Mouse (Mus musculus): Measurements from ENCODE around the gene Cul7.

Gene Cul7

DNA sequence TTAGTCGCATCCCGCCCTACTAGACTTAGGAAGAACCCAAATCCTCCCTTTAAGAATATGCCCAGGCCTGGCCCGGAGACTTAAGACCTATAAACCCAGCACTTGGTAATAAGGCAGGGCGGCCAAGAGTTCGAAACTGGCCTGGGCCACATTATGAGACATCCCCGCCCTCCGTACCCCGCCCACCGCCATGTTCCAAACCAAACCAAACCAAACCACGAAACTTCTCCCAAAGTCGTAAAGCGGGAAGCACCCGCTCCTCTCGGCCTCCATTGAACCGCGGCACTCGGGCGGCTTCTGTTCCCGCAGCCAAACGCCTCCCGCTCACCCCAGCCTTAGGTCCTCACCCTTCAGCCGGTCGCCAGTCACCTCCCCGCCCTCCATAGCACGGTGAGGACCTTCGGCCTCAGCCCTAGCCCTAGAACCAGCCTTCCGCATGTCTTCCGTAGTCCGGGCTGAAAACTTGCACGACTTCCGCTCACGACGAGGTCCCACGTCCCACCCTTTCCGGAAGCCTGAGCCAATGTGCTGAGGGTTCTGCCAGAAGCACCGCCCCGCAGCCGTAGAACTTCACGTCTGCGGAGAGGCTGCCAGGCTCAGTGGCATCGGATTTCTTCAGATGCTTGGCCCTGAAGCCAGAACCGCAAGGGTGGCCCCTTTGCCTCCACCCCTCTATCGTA lies 23.9 kb downstream of the Cul7 start, which contains the start of gene Rrp36:
Gene Rrp36 (minus strand): TSS at position 503 of the 680 bp plus-strand sequence.
- DNase-seq: peak; percentile 92 to 93

DNA sequence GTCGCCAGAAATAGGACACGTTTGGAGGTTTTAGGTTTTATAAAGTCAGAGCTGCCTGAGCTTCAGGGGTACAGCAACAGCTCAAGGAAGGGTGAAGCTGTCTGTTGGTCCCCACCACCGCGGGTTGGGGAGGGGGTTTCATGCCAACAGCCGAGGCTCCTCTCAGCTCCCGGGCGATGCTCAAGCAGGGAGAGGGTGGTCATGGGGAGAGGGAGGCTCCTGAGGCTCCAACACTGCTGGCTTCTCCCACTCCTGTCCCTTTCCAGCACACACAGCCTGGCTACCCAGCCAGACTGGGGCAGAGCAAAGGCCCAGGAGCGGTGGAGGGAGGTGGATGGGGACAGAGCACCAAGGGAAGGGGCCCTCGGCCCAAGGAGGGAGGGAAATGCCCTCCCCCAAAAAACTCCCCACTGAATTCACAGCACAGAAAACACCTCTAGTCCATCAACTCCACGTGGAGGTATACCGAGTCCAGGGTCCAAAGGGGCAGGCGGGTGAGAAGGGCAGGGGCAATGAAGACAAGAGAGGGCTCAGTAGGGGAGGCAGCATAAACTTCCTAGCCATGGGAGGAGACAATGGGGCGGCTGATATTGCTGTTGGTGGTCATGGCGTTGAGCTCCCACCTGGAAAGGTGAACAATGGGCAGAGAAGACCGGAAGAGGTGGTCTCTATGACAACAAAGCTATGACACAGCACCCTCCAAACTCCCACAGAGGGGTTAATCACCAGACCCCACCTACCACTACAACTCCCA lies 24.6 kb downstream of the Cul7 start:
- DNase-seq: no peak

DNA sequence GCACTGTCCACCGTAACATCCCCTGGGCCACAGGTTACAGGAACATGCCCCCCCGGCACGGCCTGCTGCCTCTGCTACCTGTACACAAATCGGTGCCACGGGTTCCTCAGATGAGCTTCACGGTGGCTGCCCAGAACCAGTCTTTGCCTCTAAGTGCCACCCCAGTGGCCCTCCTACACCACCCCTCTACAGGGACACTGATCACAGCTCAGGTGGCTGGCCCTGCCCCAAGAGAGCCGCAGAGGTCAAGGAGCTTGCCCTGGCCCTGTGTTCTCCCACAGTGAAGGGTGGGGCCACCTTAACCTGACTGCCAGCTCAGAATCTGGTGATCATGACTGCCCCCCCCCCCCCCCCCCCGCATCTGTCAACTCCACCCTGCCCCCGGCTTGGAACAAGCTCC lies 28.3 kb downstream of the Cul7 start, which contains the start of gene Mea1:
Gene Mea1 (plus strand): TSS at position 378 of the 400 bp plus-strand sequence.
- DNase-seq: peak in 1 of 2 experiments; percentile 28

DNA sequence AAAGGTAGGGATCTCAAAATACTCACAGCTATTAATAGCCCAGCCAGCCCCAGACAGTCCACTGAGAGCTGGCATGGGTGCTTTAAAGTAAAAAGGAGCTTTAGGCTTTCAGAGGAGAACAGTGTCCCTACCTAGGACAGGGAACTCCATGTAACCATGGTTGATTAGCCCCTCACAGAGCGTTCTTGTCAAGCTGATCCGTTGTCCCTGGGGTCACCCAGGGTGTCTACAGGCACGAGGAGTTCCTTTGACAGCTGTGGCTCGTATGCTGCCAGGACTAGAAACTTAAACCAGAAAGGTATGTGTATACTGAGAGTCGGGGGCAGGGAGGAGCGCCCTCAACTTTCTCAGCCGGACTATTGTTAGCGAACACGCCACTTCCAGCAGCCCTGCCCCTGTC lies 28.8 kb downstream of the Cul7 start:
- DNase-seq: no peak

- DNase-seq: peak; percentile 38 to 51
Measured at GRCm38 (mm10) chr17:46679843-46680759, 30.0 kb downstream of the Cul7 start.

DNA sequence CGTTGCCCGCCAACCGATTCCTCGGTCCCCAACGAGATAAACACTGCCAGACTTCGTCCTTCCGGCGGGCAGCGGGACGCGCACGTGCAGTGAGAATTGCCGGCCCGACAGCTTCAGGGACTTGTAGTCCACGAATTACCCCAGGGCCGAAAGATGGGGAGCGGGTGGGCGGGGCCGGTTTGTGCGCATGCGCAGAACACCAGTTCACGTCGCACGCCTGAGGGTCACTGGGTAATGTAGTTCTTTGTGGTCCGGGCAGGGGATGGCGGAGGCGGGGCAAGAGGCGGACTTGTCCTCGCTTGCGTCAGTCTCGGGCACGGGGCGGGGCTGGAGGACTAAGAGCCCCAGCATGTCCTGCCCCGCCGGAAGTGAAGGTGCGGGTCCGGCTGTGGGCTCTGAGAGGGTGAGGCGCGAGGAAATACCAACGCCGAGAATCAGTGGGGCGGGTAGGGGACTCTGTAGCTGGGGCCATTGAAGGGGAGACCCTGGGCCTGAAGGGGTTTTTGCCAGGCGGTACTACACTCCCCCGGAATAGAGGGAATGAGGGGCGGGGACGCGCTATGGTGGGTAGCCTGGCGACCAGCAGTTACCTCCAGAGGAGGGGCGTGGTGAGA lies 30.7 kb downstream of the Cul7 start, which contains the start of gene Klhdc3:
Gene Klhdc3 (minus strand): TSS at position 155 of the 614 bp plus-strand sequence.
- DNase-seq: peak; percentile 98

DNA sequence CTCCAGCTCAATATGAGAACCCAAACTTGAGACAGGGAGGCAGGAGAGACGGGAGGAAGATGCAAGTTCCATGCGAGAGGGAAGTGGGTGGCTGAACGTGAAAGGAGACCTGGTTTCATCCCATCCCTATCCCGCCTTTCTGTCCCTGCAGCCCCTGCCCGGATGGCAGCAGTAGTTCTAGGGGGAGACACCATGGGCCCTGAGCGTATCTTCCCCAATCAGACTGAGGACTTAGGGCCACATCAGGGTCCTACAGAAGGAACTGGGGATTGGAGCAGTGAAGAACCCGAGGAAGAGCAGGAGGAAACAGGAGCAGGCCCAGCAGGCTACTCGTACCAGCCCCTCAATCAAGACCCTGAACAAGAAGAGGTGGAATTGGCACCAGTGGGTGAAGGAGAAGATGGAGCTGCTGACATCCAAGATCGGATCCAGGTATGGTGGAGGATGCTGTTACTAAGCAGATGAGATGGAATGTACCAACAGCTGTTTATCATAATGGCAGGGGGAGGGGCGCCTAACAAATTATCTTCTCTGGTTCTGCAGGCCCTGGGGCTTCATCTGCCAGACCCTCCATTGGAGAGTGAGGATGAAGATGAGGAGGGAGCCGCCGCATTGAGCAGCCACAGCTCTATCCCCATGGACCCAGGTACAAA lies 31.5 kb downstream of the Cul7 start:
- no peak for DNase-seq

GRCm38 (mm10) chr17:46682654-46683389 lies 32.7 kb downstream of the Cul7 start:
- no peak for DNase-seq

GRCm38 (mm10) chr17:46685913-46686312 lies 35.8 kb downstream of the Cul7 start:
- DNase-seq: no peak

- DNase-seq: no peak
Measured at GRCm38 (mm10) chr17:46690665-46691064, 40.5 kb downstream of the Cul7 start.

- no peak for DNase-seq
Measured at GRCm38 (mm10) chr17:46691390-46691789, 41.3 kb downstream of the Cul7 start.

- DNase-seq: no peak
Measured at GRCm38 (mm10) chr17:46694517-46695063, 44.5 kb downstream of the Cul7 start.

DNA sequence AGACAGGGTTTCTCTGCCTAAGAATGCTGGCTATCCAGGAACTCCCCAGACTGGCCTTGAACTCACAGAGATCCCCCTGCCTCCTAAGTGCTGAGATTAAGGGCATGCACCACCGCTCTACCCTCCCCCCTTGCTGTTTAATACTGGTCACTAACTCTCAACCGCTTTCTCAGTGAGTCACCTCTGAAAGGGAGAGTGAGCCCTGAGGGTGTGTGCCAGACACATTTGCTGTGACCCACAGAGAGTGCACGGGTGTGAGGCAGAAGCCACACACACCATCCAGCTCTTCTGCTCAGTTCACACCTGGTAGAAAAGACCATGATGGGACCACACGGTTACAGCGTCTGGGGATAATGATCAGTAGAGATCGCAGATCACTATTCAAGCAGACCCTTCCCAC lies 48.4 kb downstream of the Cul7 start:
- DNase-seq: no peak

DNA sequence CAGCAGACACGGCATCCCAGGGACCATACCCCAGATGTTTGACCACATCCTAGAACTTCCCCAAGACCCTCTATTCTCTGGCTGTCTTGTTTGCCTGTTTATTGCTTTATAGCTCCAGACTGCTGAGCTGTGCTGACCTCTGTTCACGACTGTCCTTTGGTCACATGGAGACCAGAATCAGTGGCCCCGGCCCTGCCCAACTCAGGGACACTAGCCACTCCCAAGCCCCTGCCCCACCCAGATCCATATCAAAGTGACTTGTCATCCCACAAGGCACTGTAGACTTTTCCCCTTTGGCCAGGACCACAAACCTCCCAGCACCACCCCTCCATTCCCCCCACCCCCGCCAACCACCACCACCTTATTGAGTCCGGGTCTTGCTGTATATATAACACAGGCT lies 49.1 kb downstream of the Cul7 start:
- no peak for DNase-seq

DNA sequence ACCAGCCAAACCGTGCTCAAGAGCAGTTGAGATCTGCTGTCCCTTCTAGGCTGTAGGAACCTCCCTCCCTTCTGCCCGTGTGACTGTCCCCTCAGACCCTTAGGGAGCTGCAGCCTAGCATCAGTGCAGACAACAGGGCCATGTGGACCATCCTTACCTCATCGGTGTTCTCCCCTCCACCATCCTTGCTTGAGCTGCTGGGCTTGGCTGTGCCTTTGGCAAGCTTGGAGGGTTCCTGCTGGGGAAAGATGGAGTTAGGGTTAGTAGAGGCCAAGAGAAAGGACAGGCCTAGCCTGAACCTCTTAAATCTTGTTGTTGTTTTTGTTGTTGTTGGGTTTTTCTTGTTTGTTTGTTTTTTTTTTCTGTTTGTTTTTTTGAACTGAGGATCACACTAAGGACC lies 49.8 kb downstream of the Cul7 start:
- DNase-seq: no peak

GRCm38 (mm10) chr17:46701489-46701888 lies 51.4 kb downstream of the Cul7 start:
- no peak for DNase-seq

GRCm38 (mm10) chr17:46702100-46702499 lies 52.0 kb downstream of the Cul7 start:
- no peak for DNase-seq

GRCm38 (mm10) chr17:46702506-46702905 lies 52.4 kb downstream of the Cul7 start:
- no peak for DNase-seq

DNA sequence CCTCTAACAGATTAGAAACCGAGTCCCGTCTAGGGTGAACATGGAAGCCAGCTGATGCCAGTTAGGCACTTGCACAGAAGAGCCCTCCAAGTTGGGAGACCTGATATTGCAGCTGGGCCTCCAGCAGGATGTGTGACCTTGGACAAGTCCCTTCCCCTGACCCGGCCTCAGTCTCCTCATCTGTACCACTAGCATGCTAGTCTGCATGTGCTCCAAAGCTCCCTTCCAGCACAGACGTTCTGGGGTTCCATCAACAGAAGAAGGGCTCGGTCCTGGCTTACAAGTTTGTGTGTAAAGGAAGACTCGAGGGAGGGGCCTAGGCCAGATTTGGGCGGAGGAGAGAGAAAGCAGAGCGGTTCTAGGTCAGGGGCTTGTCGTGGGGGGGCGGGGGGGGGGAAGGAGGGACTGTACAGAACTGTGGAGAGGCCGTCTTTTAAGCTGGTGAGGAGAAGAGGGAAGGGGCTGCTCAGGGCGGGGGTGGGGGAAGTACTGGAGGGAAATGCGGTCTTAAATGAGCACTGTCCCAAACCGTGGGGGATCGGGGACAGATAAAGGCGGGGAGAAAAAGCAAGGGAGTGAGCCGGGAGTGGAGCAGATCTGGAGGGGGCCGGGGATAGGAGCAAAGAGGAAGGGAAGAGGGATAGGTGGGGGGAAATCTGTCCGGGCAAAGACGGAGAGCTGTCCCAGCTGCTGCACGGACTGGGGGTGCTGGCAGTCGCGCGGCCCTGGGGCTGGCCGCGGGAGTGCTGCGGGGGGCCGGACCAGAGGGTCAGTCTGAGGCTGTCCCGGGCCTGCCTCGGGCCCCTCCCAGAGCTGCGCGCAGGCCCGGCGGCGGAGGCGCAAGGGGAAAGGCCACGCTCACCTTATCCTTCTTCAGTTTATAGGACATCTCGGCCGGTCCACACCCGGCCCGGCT lies 54.1 kb downstream of the Cul7 start:
- no peak for DNase-seq
